Mouse (Mus musculus) CD8-positive naive resting alpha-beta T cell, adult 57 days (primary cell): ENCODE results near the gene Rbm8a. TPM values are rescaled to one million over a fixed set of nuclear protein-coding genes. Genes with fewer than 3 reads are reported as not detected.

Experiments used
- total RNA-seq: library from RNA; stranded (reverse); gene quantifications from one replicate; pipeline ENCODE4 v1.2.4, GENCODE M21; 2023

The Rbm8a gene
- total RNA-seq = 87.7 TPM

GRCm38 (mm10) chr3:96629729-96630600 is at the start of gene Rbm8a:
Gene Rbm8a, plus strand, starts transcription at chr3:96629933.

GRCm38 (mm10) chr3:96593790-96594560 is 35.8 kb upstream of the Rbm8a start, which contains the start of gene Polr3gl:
Gene Polr3gl, minus strand, starts transcription at chr3:96594181.

GRCm38 (mm10) chr3:96596228-96596707 is 33.5 kb upstream of the Rbm8a start, which contains the start of gene Ankrd34a:
Gene Ankrd34a, plus strand, starts transcription at chr3:96596636.

GRCm38 (mm10) chr3:96600639-96601250 is 29.0 kb upstream of the Rbm8a start, which contains the start of gene Lix1l:
Gene Lix1l, plus strand, starts transcription at chr3:96601149.

GRCm38 (mm10) chr3:96634928-96635879 is 5.5 kb downstream of the Rbm8a start, which contains the start of the genes Pex11b and Gm42957:
Gene Pex11b, plus strand, starts transcription at chr3:96635376.
Gene Gm42957, plus strand, starts transcription at chr3:96635474.

GRCm38 (mm10) chr3:96645018-96645649 is 15.4 kb downstream of the Rbm8a start, which contains the start of gene Itga10:
Gene Itga10, plus strand, starts transcription at chr3:96645584.

GRCm38 (mm10) chr3:96669727-96670468 is 40.2 kb downstream of the Rbm8a start, which contains the start of gene Ankrd35:
Gene Ankrd35, plus strand, starts transcription at chr3:96670131.

Other genes with a start within 250 kb of the Rbm8a start
- not detected for gene BC107364, start 177.6 kb upstream of the Rbm8a start, total RNA-seq
- not detected for gene Hfe2, start 104.8 kb upstream of the Rbm8a start, total RNA-seq
- 382 TPM for gene Txnip, start 72.0 kb upstream of the Rbm8a start, total RNA-seq
- gene Gm16253, start 52.9 kb upstream of the Rbm8a start, total RNA-seq = not detected
- gene Polr3gl, start 35.8 kb upstream of the Rbm8a start, total RNA-seq = 34.6 TPM
- gene Ankrd34a, start 33.3 kb upstream of the Rbm8a start, total RNA-seq = not detected
- not detected for gene Lix1l, start 28.8 kb upstream of the Rbm8a start, total RNA-seq
- 26.4 TPM for gene Pex11b, start 5.4 kb downstream of the Rbm8a start, total RNA-seq
- gene Gm42957, start 5.5 kb downstream of the Rbm8a start, total RNA-seq = 0.18 TPM
- 2.7 TPM for gene Itga10, start 15.7 kb downstream of the Rbm8a start, total RNA-seq
- gene Ankrd35, start 40.2 kb downstream of the Rbm8a start, total RNA-seq = not detected
- 14.8 TPM for gene Pias3, start 66.5 kb downstream of the Rbm8a start, total RNA-seq
- 1.9 TPM for gene Nudt17, start 78.6 kb downstream of the Rbm8a start, total RNA-seq
- gene Polr3c, start 97.7 kb downstream of the Rbm8a start, total RNA-seq = 64.1 TPM
- gene Rnf115, start 97.7 kb downstream of the Rbm8a start, total RNA-seq = 43.7 TPM
- gene Pdzk1, start 199.4 kb downstream of the Rbm8a start, total RNA-seq = 0.21 TPM
- gene Cd160, start 199.4 kb downstream of the Rbm8a start, total RNA-seq = 13.4 TPM